Mouse (Mus musculus): ENCODE measurements around the gene Cfhr2. TPM values are rescaled to one million over a fixed set of nuclear protein-coding genes. Genes with fewer than 3 reads are reported as not detected.
"Not testable (repeated sequence)": the region's sequence is repeated elsewhere in the genome, so short reads cannot be mapped to it uniquely, and the experiment has no call there.

Cfhr2 gene
- under 1 TPM in 1 of 2 experiments, not detected in 1; 0.40 TPM for total RNA-seq (2021)

DNA sequence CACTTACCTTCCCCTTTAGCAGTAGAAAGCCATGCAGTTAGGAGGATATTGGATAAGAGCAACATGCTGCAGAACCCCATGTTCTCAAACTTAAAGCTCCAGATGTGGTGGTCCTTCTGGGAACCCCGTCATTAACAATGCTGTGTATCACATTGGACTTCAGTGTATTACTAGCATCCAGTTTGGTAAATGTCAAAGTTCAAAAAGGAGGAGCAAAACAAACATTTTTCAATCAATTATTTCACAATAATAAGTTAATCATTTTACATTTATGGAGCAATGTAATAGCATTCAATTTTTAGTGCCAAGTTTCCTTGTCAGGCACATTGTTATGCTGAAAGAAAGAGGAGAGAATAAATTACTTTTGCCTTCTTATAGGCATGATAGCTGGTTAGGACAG lies at the start of gene Cfhr2:
TSS of gene Cfhr2 (minus strand) at position 155 of the 400 bp plus-strand sequence.
- DNase-seq = no peak

- DNase-seq = no peak
Measured at GRCm38 (mm10) chr1:139863751-139864150, 5.2 kb upstream of the Cfhr2 start.

- no peak for DNase-seq
Measured at GRCm38 (mm10) chr1:139860176-139860575, 1.7 kb upstream of the Cfhr2 start.

GRCm38 (mm10) chr1:139839699-139840098 lies 18.8 kb downstream of the Cfhr2 start:
- no peak for DNase-seq

GRCm38 (mm10) chr1:139839290-139839689 lies 19.2 kb downstream of the Cfhr2 start:
- no peak for DNase-seq

GRCm38 (mm10) chr1:139808594-139808993 lies 49.9 kb downstream of the Cfhr2 start:
- no peak for DNase-seq

GRCm38 (mm10) chr1:139781143-139781542 lies 77.4 kb downstream of the Cfhr2 start, which contains the start of gene Gm4788:
Gm4788 (minus strand) TSS chr1:139781243.
- no peak for DNase-seq

DNA sequence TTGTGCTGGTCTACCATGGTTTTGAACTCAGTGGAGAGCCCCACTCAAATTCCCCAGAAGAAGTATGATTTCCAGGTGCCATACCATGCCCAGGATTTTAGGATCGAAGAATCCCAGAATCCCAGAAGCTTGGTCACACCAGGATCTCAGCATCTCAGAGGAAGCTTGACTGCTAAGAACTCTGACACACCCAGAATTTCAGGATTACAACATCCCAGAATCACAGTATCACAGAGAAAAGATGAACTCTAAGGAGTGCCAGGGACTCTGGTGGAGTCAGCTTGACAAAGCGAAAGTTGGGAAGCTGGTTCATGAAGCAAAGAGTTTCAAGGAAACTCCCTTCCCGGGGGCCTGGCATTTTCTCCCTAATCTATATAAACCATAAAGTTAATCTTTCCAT lies 88.6 kb downstream of the Cfhr2 start:
- not testable (repeated sequence) for DNase-seq

Other genes starting within 250 kb of the Cfhr2 start
- gene Gm4788, start 77.5 kb downstream of the Cfhr2 start, total RNA-seq (2021) = not detected